Mouse (Mus musculus): ENCODE results near the gene Atp11b.

DNA sequence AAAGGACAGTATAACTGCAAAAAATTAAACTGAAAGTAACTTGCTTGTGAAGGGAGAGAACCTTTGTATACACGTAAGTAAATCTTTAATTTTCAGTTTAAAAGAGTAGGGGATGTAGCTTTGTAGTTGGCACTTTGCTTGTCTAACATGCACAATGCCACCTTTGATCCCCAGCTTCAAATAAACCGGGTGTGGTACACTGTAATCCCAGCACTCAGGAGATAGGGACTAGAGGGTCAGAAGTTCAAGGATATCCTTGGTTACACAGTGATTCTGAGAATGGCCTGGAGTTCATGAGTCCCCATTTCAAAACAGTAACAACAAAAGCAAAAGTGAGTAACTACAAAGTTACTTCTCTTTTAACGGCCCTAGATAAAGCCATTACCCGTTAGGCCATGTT lies 137.2 kb downstream of the Atp11b start:
- TF ChIP-seq CTCF (IDR thresholded peaks at IDR 0.05; ENCODE audit: low read depth, low read length) (no peak), POLR2A (IDR thresholded peaks at IDR 0.05; ENCODE audit: insufficient read depth, low read length) (no peak), EP300 (IDR thresholded peaks at IDR 0.05; ENCODE audit: insufficient read depth, low read depth, low read length) (no peak)
